Mouse (Mus musculus): ENCODE data around the gene Gjb3.

DNA sequence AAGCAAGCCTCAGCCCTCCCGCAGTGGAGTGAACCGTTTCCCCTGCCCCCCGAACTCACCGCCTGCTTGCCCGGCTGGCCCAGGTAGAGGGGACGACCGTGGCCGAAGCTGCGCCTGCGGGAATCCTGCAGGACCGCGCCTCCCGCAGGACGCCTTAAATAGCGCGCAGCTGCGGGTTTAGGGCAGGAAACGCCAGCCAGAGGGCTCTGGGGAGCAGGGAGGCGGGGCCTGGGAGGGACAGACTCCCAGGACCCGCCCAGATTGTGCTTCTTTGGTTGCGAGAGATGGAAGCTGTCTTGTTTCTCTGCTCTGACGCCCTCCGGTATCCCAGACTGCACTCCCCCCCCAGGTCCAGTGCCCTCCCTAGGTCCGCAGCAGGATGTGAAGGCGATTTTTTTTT is 16.8 kb downstream of the Gjb3 start, which contains the start of gene Gja4:
- no peak for TF ChIP-seq EP300 (optimal IDR thresholded peaks at IDR 0.05)
- peak; percentile 72 for TF ChIP-seq CTCF (IDR thresholded peaks at IDR 0.05; ENCODE audit: low read depth)

All from stomach, postnatal 0 days (tissue).